In genomic region chr1:138619114-138619971, GRCm38 (mm10) we compare ENCODE assay signal across 8 mouse cellular contexts. TPM values are rescaled to one million over a fixed set of nuclear protein-coding genes. Genes with fewer than 3 reads are reported as not detected.
DNase-seq lines count a peak whose midpoint lies in the region; ATAC-seq lines count a peak whose summit lies in the region.

No protein-coding gene starts in this region.

- intact Hi-C loops in left cerebral cortex, postnatal 10 days (cut with DNase I): loop anchor here (10.0 kb wide), 1 partner anchor 115 kb away; no protein-coding TSS in a partner anchor

- peak; percentile 96 for DNase-seq in adipocyte (ENCODE audit: low spot score)
- peak; percentile 96 for DNase-seq in embryo, embryonic 10 days (ENCODE audit: low spot score)
- DNase-seq in gastrocnemius, postnatal 10 days: peak; percentile 96
- peak; percentile 96 to 97 for DNase-seq in left cerebral cortex, postnatal 10 days (ENCODE audit: extremely low spot score in 1 of 2, low spot score in 2 of 2)
- peak; percentile 95 for DNase-seq in right cerebral cortex, postnatal 25 days
- peak; percentile 93 to 98 for DNase-seq in urinary bladder, postnatal 4 days (ENCODE audit: low spot score in 2 of 2)

- peak; percentile 82 for ATAC-seq in inflammation-experienced regulatory T-cells, adult 6 months
- peak; percentile 89 for ATAC-seq in megakaryocyte-erythroid progenitor cell, adult 5-6 weeks (replicated peaks; ENCODE audit: low FRiP score, low TSS enrichment, poor library complexity, severe bottlenecking)

RNA-seq across cellular contexts. Expression of gene Nek7, which starts 0.6 kb away (rescaled TPM):
- 10 to 100 TPM; 57.2 to 57.5 TPM for total RNA-seq in gastrocnemius, postnatal 10 days (2021)
- 10 to 100 TPM; 64.9 to 79.7 (median 77.6) TPM for polyA plus RNA-seq in inflammation-experienced regulatory T-cells, adult 6 months (2017; shearing (Covaris generic))
- total RNA-seq in left cerebral cortex, postnatal 10 days (2021): 10 to 100 TPM; 19.0 to 20.4 TPM
- 12.7 and 16.4 TPM in 2 replicates for total RNA-seq in megakaryocyte-erythroid progenitor cell, adult 5-6 weeks (2014; fragmentation: Nextera tagmentation)
- 20.2 and 25.7 TPM in 2 replicates for total RNA-seq in megakaryocyte-erythroid progenitor cell, adult 5-6 weeks (2017)

Comparison
In these comparisons a context has a peak if more than half of its experiments do, and no peak if none do; other contexts are left out.
1. Peak in every context shown above with its lines: DNase-seq and ATAC-seq.